Mouse (Mus musculus) adrenal gland, postnatal 36 days (tissue): ENCODE data around the gene Ascl3. TPM values are rescaled to one million over a fixed set of nuclear protein-coding genes. Genes with fewer than 3 reads are reported as not detected.

Experiments used
- DNase-seq, 2 experiments: peaks; one replicate each; pipeline ENCODE4 v3.0.0; 2021; ENCODE audit warnings: mixed read lengths in 1 of 2
- long read RNA-seq, 2 experiments: library from polyadenylated mRNA; stranded (forward); transcript quantifications; one replicate each; pipeline ENCODE4 v2.0.0; 2021; ENCODE audit warnings: borderline sequencing depth in 2 of 2
- total RNA-seq, 2 experiments: library from RNA; stranded (reverse); gene quantifications; 2 replicates each; pipeline ENCODE4 v1.2.3; 2021

The Ascl3 gene
- total RNA-seq, result not detected
- long read RNA-seq, experiment 1, result 0 reads
- long read RNA-seq, experiment 2, result 0 reads

DNA sequence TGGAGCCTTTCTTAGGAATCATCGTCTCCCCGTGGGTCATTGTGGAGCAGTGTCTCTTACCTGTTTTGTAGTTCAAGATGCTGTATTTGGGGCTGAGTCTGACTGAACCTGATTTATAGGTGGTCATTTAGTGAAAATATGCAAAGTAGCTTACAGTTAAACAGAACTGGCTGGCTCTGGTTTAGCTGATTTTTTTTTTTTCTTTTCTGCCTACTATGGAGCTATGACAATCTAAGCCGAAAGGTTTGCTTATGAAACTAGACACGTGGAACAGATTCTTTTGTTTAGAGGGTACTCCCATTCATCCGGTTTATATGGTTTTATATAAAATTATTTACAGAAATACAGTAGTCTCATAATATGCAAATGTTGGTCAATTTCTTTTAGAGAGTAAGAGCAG is at the start of gene Ascl3:
Gene Ascl3, minus strand, starts transcription at position 101 of the 400 bp plus-strand sequence.
- no peak for DNase-seq

- peak in 1 of 2 experiments; percentile 30 for DNase-seq
Measured at GRCm38 (mm10) chr7:109781087-109781469, 49.6 kb upstream of the Ascl3 start.

DNA sequence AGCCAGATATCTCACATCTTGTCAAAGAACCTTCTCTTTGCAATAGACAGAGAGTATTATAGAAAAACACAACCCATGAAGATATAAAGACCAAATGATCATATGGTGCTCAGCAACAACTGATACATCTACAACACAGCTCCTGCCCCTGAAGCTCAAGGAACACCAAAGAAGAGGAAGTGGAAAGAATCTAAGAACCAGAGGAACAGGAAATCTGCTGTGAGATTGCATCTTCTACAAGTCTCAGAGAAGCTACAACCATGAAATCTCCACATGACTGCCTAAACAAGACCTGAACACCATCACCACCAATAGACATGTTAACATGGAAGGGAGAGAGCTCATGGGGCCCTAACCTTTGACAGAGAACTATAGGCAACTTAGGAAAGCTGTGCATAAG is 40.7 kb upstream of the Ascl3 start:
- no peak for DNase-seq

DNA sequence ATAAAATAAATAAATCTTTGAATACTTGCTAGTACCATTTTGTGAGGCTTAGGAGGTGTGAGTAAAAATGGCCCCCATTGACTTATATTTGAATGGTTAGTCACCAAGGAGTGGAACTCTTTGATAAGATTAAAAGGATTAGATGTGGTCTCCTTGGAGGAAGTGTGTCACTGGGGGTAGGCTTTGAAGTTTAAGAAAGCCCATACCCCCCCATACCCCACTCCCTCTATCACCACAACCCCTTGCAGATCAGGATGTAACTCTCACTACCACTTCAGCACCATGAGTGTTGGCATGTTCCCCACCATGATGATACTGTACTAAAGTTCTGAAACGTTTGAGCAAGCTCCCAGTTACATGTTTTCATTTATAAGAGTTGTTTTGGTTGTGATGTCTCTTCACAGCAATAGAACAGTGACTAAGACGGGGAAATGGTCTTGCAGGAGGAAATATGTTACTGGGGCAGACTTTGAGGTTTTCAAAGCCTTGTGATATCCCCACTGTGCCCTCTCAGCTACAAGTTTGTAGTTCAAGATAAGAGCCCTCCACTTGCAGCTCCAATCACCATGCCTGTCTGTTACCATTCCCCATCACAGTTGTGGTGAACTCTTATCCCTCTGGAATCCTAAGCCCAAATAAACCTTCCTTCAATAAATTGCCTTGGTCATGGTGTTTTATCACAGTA is 37.3 kb upstream of the Ascl3 start:
- DNase-seq, result no peak

DNA sequence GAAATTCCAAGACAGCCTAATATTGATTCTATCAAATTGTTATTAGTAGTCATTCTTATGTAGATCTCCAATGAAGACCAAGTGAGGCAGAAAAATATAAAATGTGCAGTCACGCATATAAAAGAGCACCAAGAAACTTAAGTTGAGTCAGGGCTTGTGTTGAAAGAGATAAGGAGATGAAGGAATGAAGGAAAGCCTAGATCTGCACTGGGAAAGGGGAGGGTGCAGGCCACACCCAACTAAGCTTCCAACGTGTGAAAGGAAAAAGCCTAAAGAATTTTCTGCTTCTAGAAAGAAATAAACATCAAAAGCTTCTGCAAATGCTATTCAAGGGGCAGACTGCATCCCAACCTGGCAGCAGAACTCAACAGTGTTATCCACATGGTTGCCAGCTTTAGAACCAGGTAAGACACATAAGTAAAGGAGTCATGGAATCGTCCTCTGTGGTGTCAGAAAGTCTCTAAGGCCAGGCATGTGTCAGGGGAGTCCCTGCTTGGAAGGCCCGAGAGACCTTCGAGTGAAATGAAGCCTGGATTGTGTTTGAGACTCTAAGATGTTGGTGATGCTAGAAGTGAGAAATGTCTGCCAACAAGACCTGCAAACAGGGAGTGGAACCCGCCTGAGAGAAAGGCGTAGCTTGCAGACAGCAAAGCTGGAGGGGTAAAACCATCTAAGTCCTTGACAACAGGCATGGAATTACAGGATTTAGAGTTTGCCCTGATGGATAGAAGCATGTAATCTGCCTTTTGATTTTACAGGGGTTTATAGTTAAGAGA is 36.2 kb upstream of the Ascl3 start:
- DNase-seq, result no peak

GRCm38 (mm10) chr7:109764009-109764408 is 32.5 kb upstream of the Ascl3 start:
- DNase-seq, result no peak

DNA sequence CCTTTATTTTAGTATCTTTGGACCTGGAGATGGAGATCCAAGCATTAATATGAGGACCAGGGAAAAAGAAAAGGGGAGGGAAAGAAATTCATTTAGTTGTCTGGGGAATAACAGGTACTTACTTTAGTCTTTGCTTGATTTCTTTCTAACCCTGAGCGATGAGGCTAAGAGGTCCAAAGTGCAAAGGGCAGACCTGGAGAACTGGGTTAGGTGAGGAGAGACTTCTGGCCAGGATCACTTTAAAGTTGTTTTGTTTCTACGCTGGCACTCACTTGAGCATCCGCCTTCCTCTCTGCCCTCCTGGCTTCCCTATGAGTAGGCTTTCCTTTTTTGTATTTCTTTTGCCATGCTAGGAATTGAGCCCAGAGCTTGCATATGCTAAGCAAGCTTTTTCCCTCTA is 24.8 kb upstream of the Ascl3 start:
- DNase-seq, result no peak

DNA sequence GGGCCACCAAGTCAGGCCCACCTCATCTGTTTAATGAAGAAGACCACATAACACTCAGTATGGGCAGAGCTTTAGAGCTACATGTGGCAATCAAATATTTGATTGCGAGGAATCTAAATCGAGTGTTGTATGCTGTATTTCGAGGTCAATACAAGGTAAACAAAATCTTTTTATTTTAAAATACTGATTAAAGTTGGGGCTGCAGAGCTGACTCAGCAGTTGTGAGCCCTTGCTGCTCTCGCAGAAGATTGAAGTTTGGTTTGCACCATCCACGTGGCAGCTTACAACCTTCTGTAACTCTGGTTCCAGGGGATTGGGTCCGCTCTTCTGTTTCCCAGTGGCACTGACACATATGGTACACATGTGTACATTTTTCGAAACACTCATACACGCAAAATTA is 22.5 kb upstream of the Ascl3 start:
- no peak for DNase-seq

DNA sequence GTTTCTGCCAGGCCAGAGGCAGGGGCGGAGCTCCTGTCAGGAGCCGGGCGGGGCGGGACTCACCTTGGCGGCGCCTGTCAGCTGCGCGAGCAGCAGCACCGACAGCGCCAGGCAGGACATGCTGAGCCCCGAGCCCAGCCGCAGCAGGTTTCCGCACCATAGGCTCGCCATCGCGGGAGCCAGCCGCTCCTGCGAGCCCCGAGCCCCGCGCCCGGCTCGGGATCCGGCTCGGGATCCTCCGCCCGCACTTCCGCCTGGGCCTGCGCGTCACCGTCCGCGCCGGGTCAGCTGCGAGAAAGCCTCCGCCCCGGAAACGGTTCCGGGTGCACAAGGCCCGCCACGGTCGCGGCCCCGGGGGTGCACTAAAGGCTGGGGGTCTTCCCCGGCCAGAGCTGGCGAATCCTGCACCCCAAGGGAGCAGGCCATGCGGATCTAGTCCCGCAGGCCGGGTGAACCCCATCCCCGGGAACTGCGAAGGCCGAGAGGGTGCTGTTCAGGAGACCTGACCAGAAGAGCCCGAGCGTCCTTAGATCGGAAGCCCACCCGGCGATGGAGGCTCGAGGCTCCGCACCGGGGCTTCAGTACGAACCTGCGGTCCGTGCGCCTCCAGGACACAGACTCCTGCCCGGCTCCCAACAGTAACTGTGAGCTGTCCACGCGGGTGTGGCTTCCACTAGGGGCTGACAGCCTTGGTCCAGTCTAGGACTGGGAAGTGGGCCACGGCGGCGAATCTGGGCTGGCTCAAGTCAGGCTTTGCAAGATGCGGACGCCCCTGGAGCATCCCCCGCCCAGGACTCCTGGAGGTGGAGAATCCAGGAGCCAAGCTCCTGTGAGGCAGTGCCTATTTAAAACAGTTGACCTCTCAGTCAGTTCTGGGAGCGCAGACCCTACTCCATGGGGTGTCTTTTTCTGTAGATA is 20.7 kb upstream of the Ascl3 start, which contains the start of gene Tmem9b:
Gene Tmem9b, minus strand, starts transcription at position 868 of the 918 bp plus-strand sequence.
- peak; percentile 90 to 92 for DNase-seq

DNA sequence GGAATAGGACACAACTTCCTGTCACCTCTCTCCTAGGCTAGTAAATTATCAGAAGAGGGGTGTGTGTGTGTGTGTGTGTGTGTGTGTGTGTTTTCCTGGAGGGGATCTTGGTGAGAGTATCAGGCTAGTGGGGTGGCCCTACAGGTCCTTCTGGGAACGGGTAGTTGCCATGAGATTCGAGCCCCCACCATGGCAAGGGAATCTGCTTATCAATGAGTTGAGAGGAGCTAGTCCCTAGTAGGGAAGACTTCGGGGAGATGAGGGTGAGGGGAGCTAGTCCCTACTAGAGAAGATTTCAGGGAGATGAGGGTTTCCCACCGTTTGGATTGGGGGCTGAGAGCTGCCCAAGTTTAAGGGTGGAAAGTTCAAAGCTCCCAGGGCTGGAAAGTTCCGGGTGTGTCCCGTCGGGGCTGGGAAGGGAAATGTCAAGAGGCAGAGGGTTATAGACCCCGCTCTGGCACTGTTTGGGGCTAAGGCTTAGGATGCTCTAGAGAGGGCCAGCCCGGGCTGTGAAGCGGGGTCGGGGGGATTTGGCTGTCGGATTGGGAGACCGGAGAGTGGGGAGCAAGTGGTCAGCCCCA is 20.0 kb upstream of the Ascl3 start:
- DNase-seq, result no peak

- no peak for DNase-seq
Measured at GRCm38 (mm10) chr7:109747747-109748146, 16.2 kb upstream of the Ascl3 start.

- no peak for DNase-seq
Measured at GRCm38 (mm10) chr7:109741703-109742102, 10.2 kb upstream of the Ascl3 start.

- DNase-seq, result no peak
Measured at GRCm38 (mm10) chr7:109741060-109741459, 9.5 kb upstream of the Ascl3 start.

GRCm38 (mm10) chr7:109739822-109740370 is 8.4 kb upstream of the Ascl3 start:
- no peak for DNase-seq

GRCm38 (mm10) chr7:109734806-109735205 is 3.3 kb upstream of the Ascl3 start:
- peak; percentile 48 to 63 for DNase-seq

- DNase-seq, result no peak
Measured at GRCm38 (mm10) chr7:109723697-109724096, 7.8 kb downstream of the Ascl3 start, which contains the start of gene BC051019. BC051019 (minus strand) TSS chr7:109723850.

- no peak for DNase-seq
Measured at GRCm38 (mm10) chr7:109723114-109723513, 8.4 kb downstream of the Ascl3 start.

DNA sequence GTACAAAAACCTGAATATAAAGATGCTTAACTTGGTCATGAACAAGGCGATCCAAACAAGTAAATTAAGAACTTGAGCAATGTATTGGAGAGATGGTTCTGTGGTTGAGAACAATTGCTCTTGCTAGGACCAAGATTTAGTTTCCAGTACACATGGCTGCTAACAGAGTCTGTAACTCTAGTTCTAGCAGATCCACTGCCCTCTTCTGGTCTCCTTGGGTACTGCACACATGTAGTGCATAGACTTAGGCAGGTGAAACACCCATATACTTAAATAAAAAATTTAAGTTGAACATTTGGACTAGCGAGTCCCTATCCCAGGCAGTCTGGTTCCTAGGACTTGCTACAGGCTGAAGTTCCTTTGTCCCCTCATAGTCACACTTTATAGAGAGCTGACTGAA is 8.9 kb downstream of the Ascl3 start:
- no peak for DNase-seq

- DNase-seq, result peak in 1 of 2 experiments; percentile 53
Measured at GRCm38 (mm10) chr7:109719286-109719685, 12.2 kb downstream of the Ascl3 start.

DNA sequence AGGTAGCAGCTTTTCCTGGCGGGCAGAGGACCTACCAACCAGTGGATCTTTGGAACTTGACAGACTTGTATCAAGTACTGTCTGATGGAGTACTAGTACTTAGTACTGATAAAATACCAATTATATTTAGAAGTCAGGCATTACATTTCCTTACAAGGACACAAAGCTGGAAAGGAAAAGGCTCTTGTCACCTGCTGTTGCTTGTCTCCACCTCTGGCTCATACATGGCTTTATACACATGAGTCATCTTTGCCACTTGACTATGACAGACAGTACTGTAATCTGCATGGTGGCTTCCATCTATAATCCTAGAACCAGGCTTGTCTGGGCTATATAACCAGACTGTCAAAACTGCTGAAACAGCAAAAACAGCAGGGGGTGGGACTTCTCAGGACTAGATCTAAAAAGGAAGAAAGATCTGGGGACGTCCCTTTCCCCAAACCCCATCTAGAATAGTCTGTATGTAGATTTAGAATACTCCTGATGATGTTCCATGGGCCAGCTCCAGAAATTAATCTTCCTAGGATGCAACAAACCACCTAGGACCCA is 18.0 kb downstream of the Ascl3 start:
- no peak for DNase-seq

DNA sequence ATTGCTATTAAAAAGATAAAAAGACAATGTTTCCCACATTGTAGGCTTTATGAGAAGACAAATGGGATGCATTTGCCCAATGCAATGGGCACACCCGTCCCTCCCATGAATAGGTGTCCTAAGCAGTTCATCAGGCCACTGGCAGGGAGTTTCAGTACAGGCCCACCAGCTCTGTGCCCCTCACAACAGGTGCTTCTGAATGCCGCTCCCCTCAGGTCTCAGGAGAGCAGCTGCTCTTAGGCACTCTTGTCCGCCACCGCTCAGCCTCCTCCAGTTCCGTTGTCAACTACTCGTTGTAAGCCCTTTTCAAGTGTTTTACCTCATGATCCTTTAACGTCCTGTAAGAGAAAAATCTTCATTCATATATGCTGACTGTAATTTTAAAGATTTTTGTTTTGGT is 19.3 kb downstream of the Ascl3 start:
- DNase-seq, result no peak
